Mouse (Mus musculus) ES-E14 (cell line): ENCODE data around the gene Sh3kbp1. TPM values are rescaled to one million over a fixed set of nuclear protein-coding genes. Genes with fewer than 3 reads are reported as not detected.

Experiments
- DNase-seq: peaks from one replicate; pipeline ENCODE4 v3.0.0-alpha.2; 2013; ENCODE audit warnings: low read depth, low spot score
- H3K27ac ChIP-seq: 2 replicates; pipeline ENCODE4 v1.5.1; 2012; ENCODE audit warnings: low read depth, mild to moderate bottlenecking, low read length, moderate library complexity, mixed read lengths; ENCODE audit not compliant: poor library complexity, insufficient read depth, severe bottlenecking
- H3K36me3 ChIP-seq: 2 replicates; pipeline ENCODE4 v1.6.1; 2012; ENCODE audit warnings: mild to moderate bottlenecking, low read length, moderate library complexity, mixed read lengths; ENCODE audit not compliant: control insufficient read depth, poor library complexity, insufficient read depth, severe bottlenecking
- H3K4me1 ChIP-seq, 2 experiments: fragments of 150-350 bp in 1 of 2; sonication (generic) in 1 of 2; 2 replicates each; pipeline ENCODE4 v1.6.1; 2012; ENCODE audit warnings: low read length in 2 of 2, mild to moderate bottlenecking in 1 of 2, mixed read lengths in 1 of 2; ENCODE audit not compliant: control insufficient read depth in 2 of 2, insufficient read depth in 2 of 2, poor library complexity in 1 of 2
- H3K4me3 ChIP-seq, 2 experiments: fragments of 150-350 bp in 1 of 2; sonication (generic) in 1 of 2; 2 replicates each; pipeline ENCODE4 v1.5.1; 2012; ENCODE audit warnings: low read length in 2 of 2, low read depth in 1 of 2, mild to moderate bottlenecking in 1 of 2, mixed read lengths in 1 of 2; ENCODE audit not compliant: insufficient read depth in 1 of 2, poor library complexity in 1 of 2, severe bottlenecking in 1 of 2
- H3K9ac ChIP-seq: 2 replicates; pipeline ENCODE4 v1.6.1; 2012; ENCODE audit warnings: low read depth, mild to moderate bottlenecking, low read length, mixed read lengths; ENCODE audit not compliant: poor library complexity, insufficient read depth, severe bottlenecking
- H3K9me3 ChIP-seq: fragments of 150-350 bp; sonication (generic); 2 replicates; pipeline ENCODE4 v1.6.1; 2012; ENCODE audit warnings: low read depth, mild to moderate bottlenecking, low read length; ENCODE audit not compliant: control insufficient read depth, insufficient read depth
- CHD2 ChIP-seq: IDR thresholded peaks from 2 replicates; pipeline ENCODE4 v1.6.1; 2014; ENCODE audit warnings: mild to moderate bottlenecking, low read depth, low read length, inconsistent platforms
- HCFC1 ChIP-seq: IDR thresholded peaks from 2 replicates; pipeline ENCODE4 v1.6.1; 2012; ENCODE audit warnings: low read length, inconsistent platforms, borderline replicate concordance; ENCODE audit not compliant: insufficient read depth
- MAFK ChIP-seq: IDR thresholded peaks from 2 replicates; pipeline ENCODE4 v1.6.1; 2014; ENCODE audit warnings: mild to moderate bottlenecking, low read depth, low read length, inconsistent platforms; ENCODE audit not compliant: insufficient read depth
- ZC3H11A ChIP-seq: IDR thresholded peaks from 2 replicates; pipeline ENCODE4 v1.6.1; 2012; ENCODE audit warnings: low read depth, mild to moderate bottlenecking, inconsistent platforms, low read length, borderline replicate concordance
- ZNF384 ChIP-seq: IDR thresholded peaks from 2 replicates; pipeline ENCODE4 v1.6.1; 2012; ENCODE audit warnings: low read depth, low read length, inconsistent platforms
- in situ Hi-C, 2 experiments: fragments of 600-800 bp; cut with MboI; formaldehyde crosslinking; loops; one replicate each; pipeline ENCODE4 v1.15.1; 2025; ENCODE audit warnings: low sequenced_read_pairs in 2 of 2, inconsistent platforms in 1 of 2; ENCODE audit not compliant: unreplicated experiment in 2 of 2
- total RNA-seq: library from RNA; depleted of rRNA; stranded (reverse); fragments of 300-350 nt; gene quantifications from 2 replicates; pipeline ENCODE4 v1.2.3, GENCODE M21; 2012

The Sh3kbp1 gene
- total RNA-seq, 1 experiment: 8.5 TPM

GRCm38 (mm10) chrX:159676242-159676641, 49.2 kb downstream of the Sh3kbp1 start:
- no peak for DNase-seq
- no peak for TF ChIP-seq HCFC1
- no peak for TF ChIP-seq ZNF384
- no peak for TF ChIP-seq CHD2
- TF ChIP-seq ZC3H11A: no peak
- Histone ChIP-seq H3K9me3 (no peaks in the 10 kb centered on the region), H3K36me3 (no peaks in the 10 kb centered on the region), H3K9ac (no peak overlapping the region), H3K4me3 (no peak overlapping the region), H3K27ac (no peak overlapping the region), H3K4me1 (no peaks in the 10 kb centered on the region)
- in situ Hi-C loops: no loop called here

GRCm38 (mm10) chrX:159677585-159678319, 50.7 kb downstream of the Sh3kbp1 start:
- H3K9ac ChIP-seq: no peak overlapping the region
- no peaks in the 10 kb centered on the region for H3K9me3 ChIP-seq
- in situ Hi-C loops: no loop called here
- peak; percentile 3 for DNase-seq
- H3K4me3 ChIP-seq: no peak overlapping the region
- no peaks in the 10 kb centered on the region for H3K36me3 ChIP-seq
- no peaks in the 10 kb centered on the region for H3K4me1 ChIP-seq
- TF ChIP-seq ZC3H11A (no peak), CHD2 (no peak), MAFK (no peak), ZNF384 (no peak), HCFC1 (no peak)
- H3K27ac ChIP-seq: no peak overlapping the region

GRCm38 (mm10) chrX:159678320-159678835, 51.3 kb downstream of the Sh3kbp1 start:
- TF ChIP-seq ZC3H11A (no peak), ZNF384 (no peak), MAFK (no peak), CHD2 (no peak), HCFC1 (no peak)
- Histone ChIP-seq H3K4me1 (no peaks in the 10 kb centered on the region), H3K9me3 (no peaks in the 10 kb centered on the region), H3K9ac (no peak overlapping the region), H3K36me3 (no peaks in the 10 kb centered on the region), H3K4me3 (no peak overlapping the region), H3K27ac (no peak overlapping the region)
- no peak for DNase-seq
- in situ Hi-C loops: no loop called here

- DNase-seq: no peak
- no peak overlapping the region for H3K4me3 ChIP-seq
- H3K4me1 ChIP-seq: peaks cover 0 to 2% of the 10 kb centered on the region in 2 experiments; a peak in 1 of 4 replicates
- in situ Hi-C loops: no loop called here
- no peak overlapping the region for H3K9ac ChIP-seq
- TF ChIP-seq CHD2 (no peak), MAFK (no peak), HCFC1 (no peak), ZC3H11A (no peak), ZNF384 (no peak)
- H3K36me3 ChIP-seq: no peaks in the 10 kb centered on the region
- no peaks in the 10 kb centered on the region for H3K9me3 ChIP-seq
- no peak overlapping the region for H3K27ac ChIP-seq
Measured at GRCm38 (mm10) chrX:159685521-159685920, 58.4 kb downstream of the Sh3kbp1 start.

GRCm38 (mm10) chrX:159686850-159687249, 59.8 kb downstream of the Sh3kbp1 start:
- no peak for DNase-seq
- Histone ChIP-seq H3K36me3 (no peaks in the 10 kb centered on the region), H3K9me3 (no peaks in the 10 kb centered on the region), H3K4me1 (peaks cover 0 to 2% of the 10 kb centered on the region in 2 experiments; a peak in 1 of 4 replicates), H3K4me3 (no peak overlapping the region), H3K9ac (no peak overlapping the region), H3K27ac (no peak overlapping the region)
- in situ Hi-C loops: no loop called here
- no peak for TF ChIP-seq ZC3H11A
- no peak for TF ChIP-seq HCFC1
- TF ChIP-seq CHD2: no peak
- TF ChIP-seq MAFK: no peak
- TF ChIP-seq ZNF384: no peak
